Mouse (Mus musculus) lung, postnatal 0 days (tissue): Measurements from ENCODE around the gene Krtap15.

Experiments used
- CTCF ChIP-seq: IDR thresholded peaks from 2 replicates; pipeline ENCODE4 v1.5.1; 2016; ENCODE audit warnings: antibody characterized with exemption, mild to moderate bottlenecking
- EP300 ChIP-seq: IDR thresholded peaks from 2 replicates; pipeline ENCODE4 v1.6.1; 2016; ENCODE audit warnings: antibody characterized with exemption, mild to moderate bottlenecking, control low read depth

DNA sequence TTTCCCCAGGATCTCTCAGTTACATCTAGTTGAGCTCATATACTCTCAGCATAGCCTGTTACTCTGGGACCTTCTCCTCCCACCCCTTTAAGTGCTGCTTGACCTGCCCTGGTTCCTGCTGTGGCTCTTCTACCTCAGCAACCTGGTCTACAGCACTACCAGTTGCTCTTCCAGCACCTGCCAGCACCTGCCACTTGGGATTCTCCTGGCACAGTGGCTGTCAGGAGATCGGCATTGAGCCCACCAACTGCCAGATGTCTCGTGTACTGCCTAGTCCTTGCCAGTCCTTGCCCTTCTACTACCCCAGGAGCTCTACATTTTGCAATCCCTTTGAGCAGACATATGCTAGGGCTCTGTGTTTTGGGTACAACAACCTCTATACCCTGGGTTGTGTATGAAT lies 33.2 kb upstream of the Krtap15 start:
- TF ChIP-seq CTCF, result no peak
- no peak for TF ChIP-seq EP300
